23 mouse cellular contexts compared by ENCODE assay signal in the genomic region with DNA sequence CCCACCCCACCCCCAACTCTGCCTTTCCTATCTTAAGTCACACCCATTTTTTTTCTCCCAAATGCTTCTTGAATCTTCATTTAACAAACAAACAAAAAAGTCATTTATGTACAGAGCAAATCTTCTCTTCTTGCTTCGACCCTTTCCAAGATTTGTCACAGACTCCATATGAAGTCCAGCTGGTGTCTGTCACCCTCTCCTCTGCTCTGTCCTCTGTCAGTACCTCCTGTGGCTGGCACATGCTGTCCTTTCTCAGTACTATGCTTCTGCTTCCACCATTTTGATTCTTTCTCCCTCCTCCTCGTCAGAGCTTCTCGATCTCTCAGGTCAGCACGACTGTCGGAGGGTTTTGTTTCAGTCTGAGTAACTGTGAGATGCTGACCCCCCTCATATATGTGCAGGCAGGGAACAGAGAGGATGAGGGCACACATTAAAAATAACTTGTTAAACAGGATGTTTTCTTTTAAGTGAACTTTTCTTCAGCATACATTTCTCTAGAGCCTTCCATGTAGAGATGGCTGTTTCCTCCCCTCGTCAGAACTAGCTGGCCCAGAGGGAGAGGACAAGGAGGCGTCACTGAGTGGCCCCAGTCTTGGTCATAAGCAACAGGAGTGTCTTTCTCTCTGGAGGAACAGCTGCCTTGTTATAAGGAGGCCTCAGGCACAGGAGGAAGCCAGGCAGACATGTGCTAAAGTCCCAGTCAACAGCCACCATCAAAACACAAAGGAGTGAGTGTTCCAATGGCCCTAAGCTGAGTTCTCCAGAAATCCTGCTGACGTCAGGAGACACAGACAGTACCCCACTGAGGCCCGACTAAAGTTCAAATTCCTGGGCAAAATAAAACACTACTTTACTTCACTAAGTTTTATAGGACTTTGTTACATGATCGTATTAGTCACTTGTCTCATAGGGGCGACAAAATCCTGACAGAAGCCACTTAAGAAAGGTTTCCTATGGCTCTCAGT. TPM values are rescaled to one million over a fixed set of nuclear protein-coding genes. Genes with fewer than 3 reads are reported as not detected.
DNase-seq lines count a peak whose midpoint lies in the region; ATAC-seq and TF ChIP-seq lines count a peak whose summit lies in the region.
"Had no signal": no experiment of that assay in that cellular context is flagged by ENCODE, and none has a peak within 500 bp of the region (broad histone marks: within the 10 kb centered on the region; RNA-seq: fewer than 3 reads in every experiment).

No protein-coding gene starts in this region.

- DNase-seq in forebrain, embryonic 10.5 days (ENCODE audit: extremely low spot score, low spot score): no peak
- peak; percentile 89 for DNase-seq in kidney, adult 2 months
- DNase-seq in kidney, postnatal 14 days: no peak
- DNase-seq in lung, adult 2 months: no peak
- no peak for DNase-seq in layer of hippocampus, adult 9-10 months (ENCODE audit: low spot score)
- DNase-seq: cerebellum, postnatal 10 days; layer of hippocampus, postnatal 36 days; left cerebral cortex, postnatal 4 days; right cerebral cortex, adult 18-20 months; spleen, adult 18-20 months; thymus, adult 18-20 months had no signal

- H3K9ac ChIP-seq in forebrain, embryonic 16.5 days (replicated peaks; ENCODE audit: low read depth, low read length): no peak overlapping the region
- no peak overlapping the region for H3K9ac ChIP-seq in lung, embryonic 16.5 days (ENCODE audit: low read length)
- H3K9ac ChIP-seq: forebrain, embryonic 15.5 days; hindbrain, embryonic 15.5 days; liver, embryonic 14.5 days had no signal

- no peaks in the 10 kb centered on the region; the same call in 1 of the 2 replicates for H3K9me3 ChIP-seq in forebrain, embryonic 10.5 days
- H3K9me3 ChIP-seq in forebrain, embryonic 16.5 days (ENCODE audit: control insufficient read depth, low read length): no peaks in the 10 kb centered on the region
- no peaks in the 10 kb centered on the region for H3K9me3 ChIP-seq in lung, embryonic 16.5 days (ENCODE audit: control insufficient read depth, low read length)
- H3K9me3 ChIP-seq: forebrain, embryonic 15.5 days; hindbrain, embryonic 15.5 days had no signal

- no peak overlapping the region for H3K4me2 ChIP-seq in forebrain, embryonic 16.5 days (ENCODE audit: low read length)
- H3K4me2 ChIP-seq in lung, embryonic 16.5 days (ENCODE audit: low read depth, low read length): no peak overlapping the region
- H3K4me2 ChIP-seq: forebrain, embryonic 15.5 days; hindbrain, embryonic 15.5 days had no signal

- H3K36me3 ChIP-seq in forebrain, embryonic 10.5 days (replicated peaks): no peaks in the 10 kb centered on the region
- H3K36me3 ChIP-seq in forebrain, embryonic 16.5 days (ENCODE audit: control insufficient read depth, insufficient read depth): no peaks in the 10 kb centered on the region
- H3K36me3 ChIP-seq in kidney, adult 2 months (ENCODE audit: control insufficient read depth, insufficient read depth, low read length): no peaks in the 10 kb centered on the region
- no peaks in the 10 kb centered on the region for H3K36me3 ChIP-seq in lung, embryonic 16.5 days (ENCODE audit: control insufficient read depth, insufficient read depth, low read length)
- no peaks in the 10 kb centered on the region for H3K36me3 ChIP-seq in small intestine, adult 2 months (ENCODE audit: control insufficient read depth, insufficient read depth, low read length)
- H3K36me3 ChIP-seq: forebrain, embryonic 15.5 days; hindbrain, embryonic 15.5 days had no signal

- no peak for TF ChIP-seq POLR2A in kidney, adult 2 months (IDR thresholded peaks at IDR 0.05; ENCODE audit: low read depth, low read length)
- TF ChIP-seq POLR2A in lung, adult 2 months (IDR thresholded peaks at IDR 0.05; ENCODE audit: borderline replicate concordance, extremely low read depth, low read depth, low read length): no peak
- no peak for TF ChIP-seq POLR2A in small intestine, adult 2 months (IDR thresholded peaks at IDR 0.05; ENCODE audit: low read depth, low read length)

- no peak overlapping the region for H3K4me3 ChIP-seq in forebrain, embryonic 10.5 days
- no peak overlapping the region for H3K4me3 ChIP-seq in forebrain, embryonic 16.5 days (replicated peaks; ENCODE audit: low read length)
- H3K4me3 ChIP-seq in kidney, adult 2 months (ENCODE audit: insufficient read depth, low read depth, low read length): no peak overlapping the region
- H3K4me3 ChIP-seq in lung, embryonic 16.5 days (ENCODE audit: low read length): no peak overlapping the region
- no peak overlapping the region for H3K4me3 ChIP-seq in lung, adult 2 months (replicated peaks; ENCODE audit: extremely low read depth, low read depth, low read length)
- H3K4me3 ChIP-seq in small intestine, adult 2 months (ENCODE audit: low read depth, low read length): no peak overlapping the region
- H3K4me3 ChIP-seq: erythroblast, embryonic 14.5 days; forebrain, embryonic 15.5 days; hindbrain, embryonic 15.5 days; megakaryocyte, embryonic 14.5 days had no signal

- H3K27me3 ChIP-seq in forebrain, embryonic 10.5 days (ENCODE audit: poor library complexity, severe bottlenecking): 0 out of 2 replicates have a peak, but pooled peaks cover 3% of the 10 kb centered on the region
- no peaks in the 10 kb centered on the region for H3K27me3 ChIP-seq in forebrain, embryonic 16.5 days (replicated peaks; ENCODE audit: control insufficient read depth, insufficient read depth, low read length)
- H3K27me3 ChIP-seq in kidney, adult 2 months (replicated peaks; ENCODE audit: control insufficient read depth, insufficient read depth, low read length): no peaks in the 10 kb centered on the region
- H3K27me3 ChIP-seq in lung, embryonic 16.5 days (ENCODE audit: control insufficient read depth, insufficient read depth, low read depth, low read length): no peaks in the 10 kb centered on the region
- H3K27me3 ChIP-seq in small intestine, adult 2 months (ENCODE audit: control insufficient read depth, insufficient read depth, low read length): no peaks in the 10 kb centered on the region
- H3K27me3 ChIP-seq: forebrain, embryonic 15.5 days; hindbrain, embryonic 15.5 days had no signal

- H3K27ac ChIP-seq in forebrain, embryonic 10.5 days: peak overlapping the region; percentile 56
- H3K27ac ChIP-seq in forebrain, embryonic 16.5 days (ENCODE audit: low read length): no peak overlapping the region
- H3K27ac ChIP-seq in kidney, adult 2 months (ENCODE audit: insufficient read depth, low read depth, low read length): peak overlapping the region; percentile 96
- H3K27ac ChIP-seq in lung, embryonic 16.5 days (ENCODE audit: low read length): peak overlapping the region; percentile 91
- H3K27ac ChIP-seq in small intestine, adult 2 months (ENCODE audit: insufficient read depth, low read depth, low read length): peak overlapping the region; percentile 20
- H3K27ac ChIP-seq: forebrain, embryonic 15.5 days; hindbrain, embryonic 15.5 days; liver, embryonic 14.5 days had no signal

- TF ChIP-seq CTCF in kidney, adult 2 months (conservative IDR thresholded peaks at IDR 0.05; ENCODE audit: insufficient read depth, insufficient read length, low read depth, low read length): no peak
- TF ChIP-seq CTCF in lung, adult 2 months (IDR thresholded peaks at IDR 0.05; ENCODE audit: insufficient read depth, low read length): no peak
- TF ChIP-seq CTCF in small intestine, adult 2 months (IDR thresholded peaks at IDR 0.05; ENCODE audit: extremely low read depth, insufficient read length, insufficient replicate concordance, low read depth, low read length): no peak

- ATAC-seq in forebrain, embryonic 16.5 days: no peak
- ATAC-seq in lung, embryonic 16.5 days (ENCODE audit: low read depth): peak; percentile 96
- ATAC-seq: forebrain, embryonic 15.5 days had no signal

- 77% methylated on average over 11 of the region's 11 CpGs for WGBS in forebrain, embryonic 10.5 days
- 80% methylated on average over 11 of the region's 11 CpGs for WGBS in forebrain, embryonic 16.5 days
- WGBS in kidney, adult 2 months: 60% methylated on average over 11 of the region's 11 CpGs
- 51% methylated on average over 11 of the region's 11 CpGs for WGBS in lung, embryonic 16.5 days
- WGBS in lung, adult 2 months: 60% methylated on average over 11 of the region's 11 CpGs
- 60% methylated on average over 11 of the region's 11 CpGs for WGBS in small intestine, adult 2 months

- peaks cover 10% of the 10 kb centered on the region; the same call in 1 of the 2 replicates for H3K4me1 ChIP-seq in forebrain, embryonic 10.5 days
- H3K4me1 ChIP-seq in forebrain, embryonic 16.5 days (replicated peaks; ENCODE audit: control insufficient read depth, insufficient read depth, low read length): no peaks in the 10 kb centered on the region
- peaks cover 38% of the 10 kb centered on the region for H3K4me1 ChIP-seq in kidney, adult 2 months (ENCODE audit: control insufficient read depth, insufficient read depth, low read length)
- H3K4me1 ChIP-seq in lung, embryonic 16.5 days (replicated peaks; ENCODE audit: control insufficient read depth, insufficient read depth, low read length): no peaks in the 10 kb centered on the region; the same call in 1 of the 2 replicates
- H3K4me1 ChIP-seq in lung, adult 2 months (ENCODE audit: control insufficient read depth, insufficient read depth, low read length): no peaks in the 10 kb centered on the region
- peaks cover 35% of the 10 kb centered on the region; the same call in 1 of the 2 replicates for H3K4me1 ChIP-seq in small intestine, adult 2 months (ENCODE audit: control insufficient read depth, insufficient read depth, insufficient read length, low read length)
- H3K4me1 ChIP-seq: forebrain, embryonic 15.5 days; hindbrain, embryonic 15.5 days; megakaryocyte, embryonic 14.5 days had no signal

RNA-seq across cellular contexts. Expression of a gene that starts 35.7 kb away (rescaled TPM):
- polyA plus RNA-seq in forebrain, embryonic 10.5 days (2016; fragmentation: Nextera tagmentation; extraction: Ambion mirVana): not detected in 2 replicates
- not detected in 2 replicates for polyA plus RNA-seq in forebrain, embryonic 16.5 days (2015; fragmentation: Nextera tagmentation; extraction: Ambion mirVana)
- not detected in 2 replicates for polyA plus RNA-seq in kidney, adult 2 months (2012; rRNA removed)
- polyA plus RNA-seq in lung, embryonic 16.5 days (2015; fragmentation: Nextera tagmentation; extraction: Ambion mirVana): 0.72 and 0.77 TPM in 2 replicates
- polyA plus RNA-seq in lung, adult 2 months (2012; rRNA removed): 0.12 TPM in 1 of 2 replicates, not detected in the other
- 0.71 and 1.8 TPM in 2 replicates for polyA plus RNA-seq in small intestine, adult 2 months (2012; rRNA removed)
- polyA plus RNA-seq: forebrain, embryonic 15.5 days; gonadal fat pad, adult 2 months; heart, embryonic 14.5 days; hindbrain, embryonic 15.5 days; midbrain, postnatal 0 days; neural tube, embryonic 11.5 days had no signal

RNA-seq across cellular contexts. Expression of a gene that starts 51.7 kb away (rescaled TPM):
- 16.1 and 16.8 TPM in 2 replicates for polyA plus RNA-seq in forebrain, embryonic 10.5 days (2016; fragmentation: Nextera tagmentation; extraction: Ambion mirVana)
- 2.5 TPM in 2 replicates for polyA plus RNA-seq in forebrain, embryonic 16.5 days (2015; fragmentation: Nextera tagmentation; extraction: Ambion mirVana)
- polyA plus RNA-seq in kidney, adult 2 months (2012; rRNA removed): 32.0 and 34.2 TPM in 2 replicates
- 13.7 and 14.2 TPM in 2 replicates for polyA plus RNA-seq in lung, embryonic 16.5 days (2015; fragmentation: Nextera tagmentation; extraction: Ambion mirVana)
- 4.3 and 5.7 TPM in 2 replicates for polyA plus RNA-seq in lung, adult 2 months (2012; rRNA removed)
- polyA plus RNA-seq in small intestine, adult 2 months (2012; rRNA removed): 13.9 and 48.0 TPM in 2 replicates
